Mouse (Mus musculus) liver, embryonic 12.5 days (tissue): Measurements from ENCODE around the gene Ppil4. TPM values are rescaled to one million over a fixed set of nuclear protein-coding genes. Genes with fewer than 3 reads are reported as not detected.

Experiments used
- ATAC-seq: fragments of 200-750 bp; cut with Nextera tagmentation; 2 replicates; pipeline ENCODE4 v1.8.0; 2017; ENCODE audit warnings: moderate number of reproducible peaks, mild to moderate bottlenecking, moderate library complexity
- H3K27ac ChIP-seq: fragments of 300-500 bp; sonication (generic); 2 replicates; pipeline ENCODE4 v1.5.1; 2016; ENCODE audit warnings: mild to moderate bottlenecking
- H3K27me3 ChIP-seq: fragments of 300-500 bp; sonication (generic); replicated peaks from 2 replicates; pipeline ENCODE4 v1.6.1; 2016; ENCODE audit warnings: mild to moderate bottlenecking, moderate library complexity
- H3K36me3 ChIP-seq: fragments of 300-500 bp; sonication (generic); 2 replicates; pipeline ENCODE4 v1.6.1; 2016; ENCODE audit warnings: mild to moderate bottlenecking, moderate library complexity
- H3K4me1 ChIP-seq: fragments of 300-500 bp; sonication (generic); 2 replicates; pipeline ENCODE4 v1.6.1; 2016
- H3K4me2 ChIP-seq: fragments of 300-500 bp; sonication (generic); 2 replicates; pipeline ENCODE4 v1.6.1; 2016; ENCODE audit warnings: mild to moderate bottlenecking, moderate library complexity
- H3K4me3 ChIP-seq: fragments of 300-500 bp; sonication (generic); 2 replicates; pipeline ENCODE4 v1.5.1; 2016; ENCODE audit warnings: mild to moderate bottlenecking, moderate library complexity
- H3K9ac ChIP-seq: fragments of 300-500 bp; sonication (generic); 2 replicates; pipeline ENCODE4 v1.6.1; 2016; ENCODE audit warnings: mild to moderate bottlenecking, moderate library complexity
- H3K9me3 ChIP-seq: fragments of 300-500 bp; sonication (generic); replicated peaks from 2 replicates; pipeline ENCODE4 v1.6.1; 2016; ENCODE audit warnings: mild to moderate bottlenecking, moderate library complexity
- WGBS: fragments of 180-500 bp; shearing (Covaris S2); methylation state at CpG from one replicate; pipeline ENCODE4 v1.1.7; 2016; ENCODE audit not compliant: insufficient replicate concordance; 5-methylcytosine and 5-hydroxymethylcytosine counted together
- polyA plus RNA-seq: library from polyadenylated mRNA; unstranded; fragments of >200 nt; fragmentation: Nextera tagmentation; extraction: Ambion mirVana; gene quantifications from 2 replicates; pipeline ENCODE4 v1.2.1, GENCODE M21; 2016

The Ppil4 gene
- polyA plus RNA-seq, 1 experiment from 2014 or later = 34.6 TPM

DNA sequence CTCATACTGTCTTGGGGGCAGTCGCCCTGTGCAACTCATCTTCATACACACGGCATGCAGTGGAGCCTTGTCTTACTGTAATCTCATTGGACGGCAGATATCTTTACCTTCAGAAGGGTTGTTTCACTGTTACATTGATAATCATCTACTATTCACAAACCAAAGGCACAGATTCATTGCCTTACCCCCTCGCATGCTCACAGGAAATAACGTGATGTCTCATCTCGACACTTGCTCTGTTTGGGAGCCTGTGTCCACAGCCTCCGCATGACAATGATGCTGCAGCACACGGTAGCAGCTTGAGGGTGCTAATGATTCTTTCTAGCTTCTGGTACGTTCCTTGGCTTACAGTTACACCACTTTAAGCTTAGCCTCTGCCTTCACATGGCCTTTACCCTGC lies 33.4 kb downstream of the Ppil4 start:
- H3K9ac ChIP-seq = no peak overlapping the region
- 84% methylated on average over 9 of the region's 9 CpGs for WGBS
- H3K4me2 ChIP-seq = no peak overlapping the region
- H3K36me3 ChIP-seq = peaks cover 40% of the 10 kb centered on the region
- no peak for ATAC-seq
- no peaks in the 10 kb centered on the region for H3K27me3 ChIP-seq
- no peak overlapping the region for H3K27ac ChIP-seq
- no peaks in the 10 kb centered on the region for H3K4me1 ChIP-seq
- no peak overlapping the region for H3K4me3 ChIP-seq
- H3K9me3 ChIP-seq = no peaks in the 10 kb centered on the region

DNA sequence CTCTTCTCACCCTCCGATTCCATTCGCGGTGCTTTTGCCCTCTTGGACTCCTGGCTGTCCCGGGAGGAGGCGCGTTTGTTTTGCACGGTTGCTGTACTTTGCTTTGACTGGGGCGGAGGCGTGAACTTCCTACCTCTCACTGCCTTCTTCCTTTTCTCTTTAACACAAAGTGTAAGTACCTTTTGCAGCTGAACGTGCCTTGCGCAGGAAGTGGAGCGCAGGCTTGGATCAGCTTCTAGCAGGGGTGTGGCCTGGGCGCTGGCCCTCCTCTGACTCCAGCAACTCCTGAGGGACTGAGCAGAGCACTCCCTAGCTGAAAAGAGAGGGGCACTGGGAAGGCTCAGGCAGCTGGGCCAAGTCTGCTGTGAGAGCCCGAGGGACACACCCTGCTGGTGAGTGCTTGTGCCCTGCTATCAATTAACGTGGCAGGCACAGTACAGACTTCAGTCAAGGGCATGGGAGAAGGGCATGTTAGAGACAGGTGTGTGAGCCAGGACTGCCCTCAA lies 39.5 kb downstream of the Ppil4 start, which contains the start of gene Zc3h12d:
Gene Zc3h12d (plus strand): TSS at position 300 of the 506 bp plus-strand sequence.
- H3K36me3 ChIP-seq = no peaks in the 10 kb centered on the region
- no peak within 1 kb of the TSS for H3K27ac ChIP-seq
- peak within 1 kb of the TSS; percentile 4; the same call in 1 of the 2 replicates for H3K4me3 ChIP-seq
- peak within 1 kb of the TSS; percentile 56 for H3K4me2 ChIP-seq
- no peaks in the 10 kb centered on the region for H3K9me3 ChIP-seq
- H3K27me3 ChIP-seq = peaks cover 10% of the 10 kb centered on the region; the same call in 1 of the 2 replicates
- H3K9ac ChIP-seq = no peak within 1 kb of the TSS
- H3K4me1 ChIP-seq = peaks cover 6% of the 10 kb centered on the region; the same call in 1 of the 2 replicates
- 7% methylated on average over 15 of the region's 15 CpGs for WGBS
- peak; percentile 26; the same call in 1 of the 2 replicates for ATAC-seq

DNA sequence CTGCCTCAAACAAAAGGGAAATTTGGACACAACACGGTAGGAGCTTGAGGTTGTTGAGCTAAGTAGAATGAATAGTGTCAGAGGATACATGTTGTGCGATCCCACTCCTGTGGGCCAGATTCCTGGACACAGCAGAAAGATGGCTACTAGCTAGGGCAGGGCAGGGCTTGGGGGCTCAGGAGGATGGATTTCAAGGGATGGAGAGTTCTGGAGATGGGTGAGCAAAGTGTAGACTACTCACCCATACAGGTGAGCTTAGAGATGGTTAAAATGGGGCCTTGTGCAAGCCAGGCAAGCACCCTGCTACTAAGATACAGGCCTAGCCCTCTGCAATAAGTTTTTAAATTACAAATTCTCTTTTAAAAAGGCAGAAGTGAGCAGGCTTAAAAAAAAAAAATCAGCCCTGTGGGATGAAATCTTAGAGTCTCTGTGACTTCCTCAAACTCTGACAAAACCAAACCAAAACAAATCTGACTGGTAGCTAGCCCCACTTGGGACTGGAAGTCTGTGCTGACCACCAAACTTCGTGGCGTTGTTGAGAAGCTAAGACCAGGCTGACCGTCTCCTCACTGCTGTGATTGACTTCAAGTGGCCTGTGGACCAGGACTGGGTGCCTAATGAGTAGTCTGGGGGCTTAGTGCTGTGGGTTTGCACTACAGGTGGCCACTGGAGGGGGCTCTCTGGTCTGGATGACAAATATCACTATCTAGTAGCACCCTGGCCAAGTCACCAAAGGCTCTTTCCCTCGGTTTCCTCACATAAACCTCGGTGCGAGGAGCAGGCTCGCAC lies 40.9 kb downstream of the Ppil4 start:
- peaks cover 10% of the 10 kb centered on the region; the same call in 1 of the 2 replicates for H3K27me3 ChIP-seq
- no peak overlapping the region for H3K4me2 ChIP-seq
- no peak overlapping the region for H3K27ac ChIP-seq
- H3K36me3 ChIP-seq = no peaks in the 10 kb centered on the region
- no peak for ATAC-seq
- WGBS = 58% methylated on average over 9 of the region's 9 CpGs
- H3K4me3 ChIP-seq = no peak overlapping the region
- peaks cover 6% of the 10 kb centered on the region; the same call in 1 of the 2 replicates for H3K4me1 ChIP-seq
- no peak overlapping the region for H3K9ac ChIP-seq
- no peaks in the 10 kb centered on the region for H3K9me3 ChIP-seq

DNA sequence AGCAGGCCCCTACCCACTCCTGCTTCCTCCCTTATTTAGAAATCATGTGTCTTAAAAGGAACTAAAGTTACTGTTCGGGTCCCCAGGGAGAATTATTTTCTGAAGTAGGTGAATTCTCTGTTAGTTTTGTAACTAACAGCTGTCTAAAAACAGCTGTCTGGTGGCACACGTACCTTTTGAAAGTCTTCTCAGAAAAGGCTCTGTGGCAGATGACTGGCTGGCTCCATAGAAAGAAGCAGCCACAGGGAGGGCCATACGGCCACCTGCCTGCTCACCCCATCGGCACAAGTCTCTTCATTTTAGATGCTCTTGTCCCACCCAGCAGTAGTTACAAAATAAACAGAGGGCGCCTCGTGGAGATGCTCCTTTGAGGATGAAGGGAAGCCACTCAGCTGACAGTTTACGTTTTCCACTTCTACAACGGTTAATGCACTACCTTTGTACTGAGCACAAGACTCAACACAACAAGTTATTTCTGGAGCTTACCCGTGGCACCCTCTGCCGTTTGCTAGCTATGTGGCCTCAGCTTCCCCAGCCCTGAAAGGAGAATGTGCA lies 42.1 kb downstream of the Ppil4 start:
- no peak overlapping the region for H3K4me2 ChIP-seq
- no peak for ATAC-seq
- no peak overlapping the region for H3K9ac ChIP-seq
- 64% methylated on average over 10 of the region's 10 CpGs for WGBS
- H3K4me3 ChIP-seq = no peak overlapping the region
- peaks cover 6% of the 10 kb centered on the region; the same call in 1 of the 2 replicates for H3K4me1 ChIP-seq
- no peak overlapping the region for H3K27ac ChIP-seq
- peaks cover 14% of the 10 kb centered on the region; the same call in 1 of the 2 replicates for H3K27me3 ChIP-seq
- H3K36me3 ChIP-seq = no peaks in the 10 kb centered on the region
- H3K9me3 ChIP-seq = no peaks in the 10 kb centered on the region

DNA sequence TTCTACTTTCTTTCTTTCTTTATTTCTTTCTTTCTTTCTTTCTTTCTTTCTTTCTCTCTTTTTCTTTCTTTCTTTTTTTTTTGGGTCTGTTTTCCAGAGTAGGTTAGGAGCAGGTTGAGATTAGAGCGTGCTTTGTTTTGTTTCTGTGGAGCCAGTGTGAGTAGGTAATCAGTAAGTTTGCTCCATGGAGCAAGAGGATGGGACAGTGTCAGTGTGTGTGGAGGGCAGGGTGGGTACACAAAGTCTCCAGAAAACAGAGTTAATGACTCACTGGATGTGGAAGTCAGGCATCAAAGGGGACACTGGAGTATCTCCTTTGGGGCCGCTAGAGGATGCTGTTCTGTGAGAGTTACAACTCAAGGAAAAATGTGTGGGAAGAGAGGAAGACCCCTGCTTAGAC lies 44.2 kb downstream of the Ppil4 start:
- Histone ChIP-seq H3K27ac (no peak overlapping the region), H3K4me1 (peaks cover 15% of the 10 kb centered on the region; the same call in 1 of the 2 replicates), H3K36me3 (no peaks in the 10 kb centered on the region), H3K27me3 (peaks cover 19% of the 10 kb centered on the region; the same call in 1 of the 2 replicates), H3K4me2 (no peak overlapping the region), H3K4me3 (no peak overlapping the region), H3K9ac (no peak overlapping the region), H3K9me3 (no peaks in the 10 kb centered on the region)
- ATAC-seq = no peak
- 64% methylated on average over 2 of the region's 2 CpGs for WGBS

DNA sequence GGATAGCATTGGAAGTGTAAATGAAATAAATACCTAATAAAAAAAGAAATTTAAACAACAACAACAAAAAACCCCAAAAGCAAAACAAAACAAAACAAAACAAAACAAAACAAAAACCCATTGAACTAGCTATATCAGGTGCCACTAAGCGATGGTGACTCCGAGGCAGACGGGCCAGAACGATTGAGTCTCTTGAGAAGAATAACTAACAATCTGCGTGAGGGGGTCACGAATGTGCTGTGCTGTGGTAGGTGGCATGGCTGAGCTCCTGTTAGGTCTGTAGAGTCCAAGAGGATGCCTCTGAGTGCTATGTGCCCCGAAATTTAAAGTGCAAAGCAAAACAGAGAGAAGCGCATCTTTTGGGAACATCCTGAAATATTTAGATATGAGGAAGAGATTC lies 44.8 kb downstream of the Ppil4 start:
- Histone ChIP-seq H3K4me3 (no peak overlapping the region), H3K9me3 (no peaks in the 10 kb centered on the region), H3K27me3 (peaks cover 18% of the 10 kb centered on the region; the same call in 1 of the 2 replicates), H3K9ac (no peak overlapping the region), H3K4me2 (no peak overlapping the region), H3K27ac (no peak overlapping the region), H3K4me1 (peaks cover 11% of the 10 kb centered on the region; the same call in 1 of the 2 replicates), H3K36me3 (no peaks in the 10 kb centered on the region)
- ATAC-seq = no peak
- 75% methylated on average over 8 of the region's 8 CpGs for WGBS

DNA sequence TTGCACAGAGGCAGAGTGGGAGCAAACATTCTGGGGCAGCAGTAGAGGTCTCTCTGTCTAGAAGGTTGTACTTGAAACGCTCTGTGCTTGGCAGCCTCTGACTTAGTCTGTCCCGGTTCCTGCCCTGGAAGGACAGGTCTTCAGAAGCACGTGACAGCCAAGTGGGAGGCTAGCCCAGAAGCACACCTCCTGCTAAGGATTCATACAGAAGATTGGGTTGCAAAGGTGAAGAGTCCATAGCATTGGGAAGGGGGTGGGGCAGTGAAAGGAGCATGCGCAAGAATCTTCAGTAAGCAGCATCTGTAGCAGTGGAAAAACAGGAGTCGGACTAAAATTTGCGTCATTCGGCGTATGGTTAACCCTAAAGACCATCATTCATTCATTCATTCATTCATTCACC lies 45.3 kb downstream of the Ppil4 start:
- H3K27ac ChIP-seq = no peak overlapping the region
- H3K4me3 ChIP-seq = no peak overlapping the region
- no peaks in the 10 kb centered on the region for H3K9me3 ChIP-seq
- ATAC-seq = no peak
- 82% methylated on average over 8 of the region's 8 CpGs for WGBS
- no peak overlapping the region for H3K9ac ChIP-seq
- no peak overlapping the region for H3K4me2 ChIP-seq
- H3K27me3 ChIP-seq = peaks cover 21% of the 10 kb centered on the region; the same call in 1 of the 2 replicates
- peaks cover 9% of the 10 kb centered on the region; the same call in 1 of the 2 replicates for H3K4me1 ChIP-seq
- H3K36me3 ChIP-seq = no peaks in the 10 kb centered on the region

DNA sequence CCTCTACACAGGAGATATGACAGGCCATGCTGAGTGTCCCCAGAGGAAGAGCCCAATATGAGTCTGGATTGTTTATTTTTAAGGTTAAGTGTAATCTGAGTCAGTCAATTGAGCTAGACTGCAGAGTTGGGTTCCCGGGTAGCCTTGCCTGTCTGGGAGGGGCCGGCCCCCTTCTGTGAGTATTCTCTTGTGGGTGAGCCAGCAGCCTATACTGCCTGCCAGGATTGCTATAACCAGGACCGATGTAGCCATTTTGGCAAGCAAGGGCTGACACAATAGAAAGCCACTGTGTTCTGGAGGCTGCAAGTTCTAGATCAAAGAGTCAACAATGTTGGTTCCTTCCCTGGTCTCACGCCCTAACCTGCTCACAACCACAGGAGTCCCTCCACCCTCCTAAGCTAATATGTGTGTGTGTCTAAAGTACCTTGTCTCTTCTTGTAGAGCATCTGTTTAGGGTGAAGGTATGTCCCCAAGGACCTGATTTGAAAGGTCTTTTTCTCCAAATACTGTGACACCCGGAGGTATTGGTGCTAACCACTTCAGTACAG lies 46.3 kb downstream of the Ppil4 start:
- no peaks in the 10 kb centered on the region for H3K9me3 ChIP-seq

DNA sequence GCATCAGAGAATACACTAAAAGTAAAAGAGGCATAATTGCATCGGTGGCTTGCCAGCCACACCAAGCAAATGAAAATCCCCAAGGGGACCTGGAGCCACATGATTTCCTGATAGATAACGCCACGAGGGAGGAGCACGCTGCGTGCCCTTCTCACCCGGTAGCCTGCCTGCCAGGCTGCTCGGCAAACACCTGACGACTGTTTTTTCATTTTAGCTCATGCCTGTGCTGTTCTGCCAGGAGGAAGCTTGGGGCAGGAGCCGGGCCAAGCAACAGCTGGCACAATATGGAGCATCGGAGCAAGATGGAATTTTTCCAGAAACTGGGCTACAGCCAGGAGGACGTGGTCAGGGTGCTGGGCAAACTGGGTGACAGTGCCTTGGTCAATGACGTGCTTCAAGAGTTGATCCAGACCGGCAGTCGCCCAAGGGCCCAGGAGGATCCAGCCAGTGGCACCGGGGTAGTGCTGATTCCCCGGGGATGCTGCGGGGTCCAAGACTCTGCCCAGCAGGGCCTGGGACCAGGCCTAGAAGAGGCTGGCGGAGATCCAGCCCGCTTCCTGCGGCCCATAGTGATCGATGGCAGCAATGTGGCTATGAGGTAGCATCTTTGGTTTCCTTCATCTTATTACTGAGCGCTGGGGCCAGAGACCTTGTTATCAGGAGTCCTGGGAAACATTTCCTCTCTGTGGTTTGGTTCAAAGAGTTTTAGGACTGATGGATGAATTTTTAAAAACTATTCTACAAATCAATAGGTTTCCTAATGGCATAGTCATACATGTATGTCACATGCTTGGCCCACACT lies 47.1 kb downstream of the Ppil4 start:
- Histone ChIP-seq H3K27ac (no peak overlapping the region), H3K4me2 (no peak overlapping the region), H3K4me1 (peaks cover 9% of the 10 kb centered on the region; the same call in 1 of the 2 replicates), H3K9me3 (no peaks in the 10 kb centered on the region), H3K4me3 (no peak overlapping the region), H3K27me3 (peaks cover 16% of the 10 kb centered on the region; the same call in 1 of the 2 replicates), H3K36me3 (no peaks in the 10 kb centered on the region), H3K9ac (no peak overlapping the region)
- WGBS = 62% methylated on average over 22 of the region's 22 CpGs
- no peak for ATAC-seq

More for the DNA sequence above, 46.3 kb downstream of the Ppil4 start:
- 67% methylated on average over 5 of the region's 5 CpGs for WGBS
- Histone ChIP-seq H3K27me3 (peaks cover 18% of the 10 kb centered on the region; the same call in 1 of the 2 replicates), H3K36me3 (no peaks in the 10 kb centered on the region), H3K4me3 (no peak overlapping the region), H3K4me2 (no peak overlapping the region), H3K9ac (no peak overlapping the region), H3K4me1 (peaks cover 9% of the 10 kb centered on the region; the same call in 1 of the 2 replicates), H3K27ac (no peak overlapping the region)
- ATAC-seq = no peak

DNA sequence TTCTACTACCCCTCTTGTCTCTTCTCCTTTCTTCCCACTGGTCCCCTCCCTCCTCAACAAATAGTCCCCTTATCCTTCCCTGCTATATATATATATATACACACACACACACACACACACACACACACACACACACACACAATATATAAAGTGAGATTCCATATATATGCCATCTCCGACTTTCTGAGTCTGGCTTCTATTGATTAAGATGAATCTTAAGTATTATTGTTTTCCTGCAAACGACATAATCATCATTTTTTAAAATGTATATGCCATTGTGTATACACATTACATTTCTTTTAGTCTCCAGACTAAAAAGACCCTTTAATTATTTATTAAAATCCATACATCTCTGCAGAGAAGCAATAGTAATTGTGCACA lies 47.7 kb downstream of the Ppil4 start:
- H3K4me3 ChIP-seq = no peak overlapping the region
- ATAC-seq = no peak
- peaks cover 9% of the 10 kb centered on the region; the same call in 1 of the 2 replicates for H3K4me1 ChIP-seq
- WGBS = 58% methylated on average over 2 of the region's 2 CpGs
- no peak overlapping the region for H3K4me2 ChIP-seq
- no peaks in the 10 kb centered on the region for H3K36me3 ChIP-seq
- H3K27me3 ChIP-seq = peaks cover 16% of the 10 kb centered on the region; the same call in 1 of the 2 replicates
- H3K9me3 ChIP-seq = no peaks in the 10 kb centered on the region
- no peak overlapping the region for H3K27ac ChIP-seq
- H3K9ac ChIP-seq = no peak overlapping the region

DNA sequence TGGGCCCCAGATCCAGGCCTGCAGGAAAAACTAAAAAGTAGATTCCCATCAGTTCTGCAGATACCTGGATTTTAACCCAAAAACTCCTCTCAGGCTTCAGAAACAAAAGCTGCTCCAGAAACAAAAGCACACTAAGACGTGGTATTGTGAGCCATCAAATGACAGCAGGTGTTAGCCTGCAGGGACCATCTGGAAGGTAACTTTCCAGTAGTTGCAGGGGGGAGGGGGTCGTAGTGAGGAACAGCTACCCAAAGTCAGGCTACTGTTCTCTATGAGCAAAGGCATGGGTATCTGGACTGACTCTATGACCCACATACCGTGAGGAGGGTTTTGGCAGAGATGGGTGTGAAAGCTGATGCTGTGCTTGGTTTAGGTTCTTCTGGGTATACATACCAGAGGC lies 48.1 kb downstream of the Ppil4 start:
- Histone ChIP-seq H3K27ac (no peak overlapping the region), H3K4me2 (no peak overlapping the region), H3K4me3 (no peak overlapping the region), H3K36me3 (no peaks in the 10 kb centered on the region), H3K27me3 (peaks cover 16% of the 10 kb centered on the region; the same call in 1 of the 2 replicates), H3K9me3 (no peaks in the 10 kb centered on the region), H3K9ac (no peak overlapping the region), H3K4me1 (peaks cover 9% of the 10 kb centered on the region; the same call in 1 of the 2 replicates)
- WGBS = 57% methylated on average over 3 of the region's 3 CpGs
- no peak for ATAC-seq
